Mouse (Mus musculus): ENCODE data around the gene Srp9. TPM values are rescaled to one million over a fixed set of nuclear protein-coding genes. Genes with fewer than 3 reads are reported as not detected.

Gene Srp9
- total RNA-seq (2023): 10 to 100 TPM; 76.4 to 85.3 TPM

DNA sequence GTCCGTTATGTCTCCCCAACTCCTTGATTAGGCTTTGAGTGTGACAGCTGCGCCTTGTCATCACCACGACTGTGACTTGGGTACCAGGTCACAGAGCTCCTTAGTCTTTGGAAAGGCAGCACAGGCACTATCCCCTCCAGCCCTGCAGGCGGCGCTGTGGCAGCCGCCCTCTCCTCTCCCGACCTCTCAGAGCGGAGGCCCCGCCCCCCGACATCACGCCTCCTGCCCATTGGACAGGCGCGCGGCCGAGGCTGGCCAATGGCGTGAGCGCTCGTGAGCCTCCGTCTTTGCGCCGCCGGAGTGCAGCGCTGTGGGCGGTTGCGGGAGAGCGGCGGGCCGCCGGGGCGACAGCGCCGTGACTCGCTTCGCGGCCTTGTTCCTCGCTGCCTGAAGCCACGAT, at the start of gene Srp9:
TSS of gene Srp9 (plus strand) at position 232 of the 400 bp plus-strand sequence.

DNA sequence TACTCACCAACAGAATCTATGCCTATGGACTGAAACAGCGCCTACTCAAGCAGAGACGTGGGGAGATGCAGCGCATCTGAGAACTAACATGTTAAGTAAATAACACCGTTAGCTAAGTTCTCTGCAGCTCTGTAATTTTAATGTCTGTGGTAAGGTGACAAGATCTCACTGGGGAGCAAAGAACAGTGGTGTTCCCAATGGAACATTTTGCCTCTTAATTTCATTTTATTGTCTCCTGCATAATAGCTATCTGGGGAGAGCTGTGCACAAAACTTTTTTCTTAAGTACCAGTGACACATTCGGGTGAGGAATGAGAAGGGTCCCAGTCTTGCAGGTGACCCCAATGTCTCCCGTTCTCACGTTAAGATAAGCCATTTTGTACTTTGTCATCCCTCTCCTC, 39.8 kb downstream of the Srp9 start, which contains the start of gene Vmn1r1:
TSS of gene Vmn1r1 (minus strand) at position 101 of the 400 bp plus-strand sequence.

Other genes starting within 250 kb of the Srp9 start
- gene Enah, start 104.7 kb upstream of the Srp9 start, total RNA-seq (2023): under 1 TPM; 0.12 to 0.17 TPM
- gene Vmn1r1, start 39.7 kb downstream of the Srp9 start, total RNA-seq (2023): not detected
- gene Degs1, start 158.1 kb downstream of the Srp9 start, total RNA-seq (2023): 10 to 100 TPM; 41.9 to 45.3 TPM
- 10 to 100 TPM; 51.8 to 55.3 TPM for gene Fbxo28, start 216.9 kb downstream of the Srp9 start, total RNA-seq (2023)